Mouse (Mus musculus) cerebellum, adult 11-12 months (tissue): ENCODE measurements around the gene Upf1.

ENCODE experiments used
- DNase-seq: peaks from one replicate; pipeline ENCODE4 v3.0.0; 2022

Gene Upf1

DNA sequence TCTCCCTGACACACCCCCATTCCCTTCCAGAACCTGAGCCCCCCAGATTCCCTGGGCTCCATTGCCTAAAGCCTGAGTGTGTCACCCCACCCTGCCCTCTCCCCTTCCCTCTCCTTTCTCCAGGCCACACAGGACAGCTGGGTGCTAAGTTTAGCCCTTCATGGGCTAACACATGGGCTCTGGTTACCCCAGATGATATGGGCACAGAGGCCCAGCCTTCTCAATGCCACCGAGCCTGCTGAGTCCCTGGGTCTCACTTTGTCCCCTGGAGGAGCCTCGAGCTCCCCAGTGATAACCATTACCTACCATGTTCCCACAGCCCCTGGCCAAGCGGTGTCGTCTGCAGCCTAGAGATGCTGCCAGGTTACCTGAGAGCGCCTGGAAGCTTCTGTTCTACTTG lies 35.2 kb downstream of the Upf1 start:
- DNase-seq: no peak

DNA sequence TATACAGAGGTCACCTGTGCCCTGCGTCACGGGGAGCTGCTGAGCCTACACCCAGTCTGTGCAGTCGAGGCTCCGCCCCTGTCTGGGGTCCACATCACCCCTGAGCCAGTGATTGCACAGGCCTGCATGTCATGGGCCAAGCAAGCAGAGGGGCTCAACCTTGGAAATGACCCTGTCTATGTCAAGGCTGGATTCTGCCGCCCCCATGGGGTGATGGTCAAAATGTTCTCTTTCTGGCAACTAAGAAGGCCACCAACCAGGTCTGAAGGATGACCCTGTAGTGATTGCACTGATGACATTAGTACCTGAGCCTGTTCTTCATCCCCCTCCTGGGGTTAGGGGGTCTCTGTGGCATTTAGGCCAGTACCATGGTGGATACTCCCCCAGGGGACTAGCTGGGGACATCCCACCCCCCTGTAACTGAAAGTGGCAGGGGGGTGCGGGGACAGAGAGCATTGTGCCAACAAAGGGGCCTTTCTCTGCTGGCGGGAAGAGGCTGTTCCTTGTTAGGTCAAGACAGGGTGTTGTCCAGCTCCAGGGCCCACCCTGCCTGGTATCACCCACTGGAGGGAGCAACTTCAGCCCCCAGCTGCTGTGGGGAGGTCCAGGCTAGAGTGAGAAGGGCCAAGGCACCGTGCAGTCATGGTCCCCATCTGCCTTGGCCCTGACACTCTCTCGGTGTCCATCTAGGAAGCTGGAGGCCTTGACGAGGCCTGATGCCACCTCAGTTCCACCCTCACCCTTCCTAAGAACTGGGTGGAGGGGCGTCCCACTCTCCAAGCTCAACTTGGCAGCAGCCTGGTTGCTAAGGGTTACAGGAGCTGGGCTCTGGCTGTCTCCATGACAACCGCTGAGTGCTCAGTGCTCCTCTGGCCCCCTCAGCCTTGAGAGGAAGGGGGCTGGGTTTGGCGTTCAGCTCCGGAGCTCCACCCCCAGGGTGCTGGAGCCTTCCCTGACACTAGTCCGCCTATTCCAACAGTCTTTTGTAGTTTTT lies 36.3 kb downstream of the Upf1 start:
- DNase-seq: peak; percentile 69

DNA sequence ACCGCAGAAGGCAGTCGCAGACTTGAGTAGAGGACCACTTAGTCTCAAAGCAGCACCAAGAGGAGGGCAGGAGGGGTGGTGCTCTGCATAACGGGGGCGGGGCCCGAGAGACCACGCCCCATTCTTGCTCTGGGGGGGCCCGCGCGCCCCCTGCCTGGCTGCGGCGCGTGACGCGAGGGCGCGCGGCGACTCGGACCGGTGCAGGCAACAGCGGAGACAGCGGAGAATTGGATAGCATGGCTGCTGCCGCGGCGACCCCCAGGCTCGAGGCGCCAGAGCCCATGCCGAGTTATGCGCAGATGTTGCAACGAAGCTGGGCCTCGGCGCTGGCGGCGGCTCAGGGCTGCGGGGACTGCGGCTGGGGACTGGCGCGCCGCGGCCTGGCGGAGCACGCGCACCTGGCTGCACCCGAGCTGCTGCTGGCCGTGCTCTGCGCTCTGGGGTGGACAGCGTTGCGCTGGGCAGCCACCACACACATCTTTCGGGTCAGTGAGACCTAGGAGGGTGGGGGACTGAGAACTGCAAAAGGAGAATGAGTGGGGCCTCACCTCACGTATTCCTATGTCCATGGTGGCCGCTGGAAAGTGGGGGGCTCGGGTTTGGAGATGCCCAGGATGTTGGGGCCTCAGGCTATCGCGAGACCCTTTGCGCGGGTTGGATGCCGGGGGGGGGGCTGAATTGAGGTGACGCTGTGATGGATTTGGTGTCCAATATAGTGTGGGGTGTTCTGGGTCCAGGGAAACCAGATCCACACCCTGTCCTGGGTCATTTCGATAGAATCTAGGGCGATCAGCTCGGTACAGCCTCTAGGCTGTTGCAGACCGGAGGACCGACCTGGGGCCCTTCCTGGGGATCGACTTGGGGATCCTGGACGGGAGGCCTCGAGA lies 37.2 kb downstream of the Upf1 start, which contains the start of gene Cers1:
Cers1 (plus strand) TSS at position 152 of the 887 bp plus-strand sequence.
- DNase-seq: peak; percentile 81

DNA sequence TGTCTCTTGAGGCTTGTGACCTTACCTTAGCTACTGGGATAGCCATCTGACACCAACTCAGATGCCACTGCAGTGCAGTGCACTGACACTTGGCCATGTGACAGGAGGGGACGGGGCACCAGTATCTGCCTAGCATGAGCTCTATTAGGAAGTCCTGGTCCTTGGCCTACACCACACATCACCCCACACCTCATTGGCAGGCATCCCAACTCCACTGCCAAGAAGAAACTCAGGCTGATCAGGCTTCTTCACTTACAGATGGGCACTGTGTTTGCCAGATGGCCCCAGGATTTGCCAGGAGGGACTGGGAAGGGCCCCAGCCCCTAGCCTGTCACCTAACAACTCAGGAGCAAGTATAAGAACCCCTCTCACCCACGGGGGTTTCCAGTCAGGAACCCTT lies 39.7 kb downstream of the Upf1 start:
- DNase-seq: peak; percentile 66

DNA sequence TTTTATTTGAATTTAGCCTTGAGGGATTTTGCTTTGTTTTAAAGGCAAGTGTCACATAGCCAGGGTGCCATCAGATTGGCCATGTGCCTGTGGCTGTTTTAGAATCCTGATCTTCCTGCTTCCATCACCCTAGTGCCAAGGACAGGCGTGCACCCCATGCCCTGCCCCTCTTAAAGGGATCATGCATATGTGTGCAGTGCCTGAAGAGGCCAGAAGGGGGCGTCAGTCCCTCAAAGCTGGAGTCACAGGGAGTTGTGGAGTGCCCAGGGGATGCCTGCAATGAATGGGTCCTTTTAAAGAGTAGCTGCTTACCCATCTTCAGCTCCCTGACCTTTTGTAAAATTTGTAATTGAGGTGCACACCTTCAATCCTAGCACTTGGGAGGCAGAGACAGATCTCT lies 43.8 kb downstream of the Upf1 start:
- no peak for DNase-seq

DNA sequence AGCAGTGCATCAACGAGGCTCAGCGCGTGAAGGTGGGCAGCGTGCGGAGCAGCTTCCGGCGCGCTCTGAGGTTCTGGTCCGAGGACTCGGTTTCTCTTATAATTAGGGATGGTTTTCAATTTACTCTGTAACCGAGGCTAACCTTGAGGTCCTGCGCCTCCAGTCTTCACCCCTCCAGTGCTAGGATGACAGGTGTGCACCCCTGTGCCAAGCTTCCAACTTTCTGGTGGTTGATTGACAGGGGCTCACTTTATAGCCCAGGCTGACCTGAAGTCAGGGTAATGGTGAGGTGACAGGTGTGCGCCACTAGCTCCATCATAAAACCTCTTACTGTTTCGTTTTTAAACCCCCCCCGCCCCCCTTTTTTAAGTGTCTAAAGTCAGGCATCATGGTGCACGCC lies 50.2 kb downstream of the Upf1 start:
- no peak for DNase-seq

DNA sequence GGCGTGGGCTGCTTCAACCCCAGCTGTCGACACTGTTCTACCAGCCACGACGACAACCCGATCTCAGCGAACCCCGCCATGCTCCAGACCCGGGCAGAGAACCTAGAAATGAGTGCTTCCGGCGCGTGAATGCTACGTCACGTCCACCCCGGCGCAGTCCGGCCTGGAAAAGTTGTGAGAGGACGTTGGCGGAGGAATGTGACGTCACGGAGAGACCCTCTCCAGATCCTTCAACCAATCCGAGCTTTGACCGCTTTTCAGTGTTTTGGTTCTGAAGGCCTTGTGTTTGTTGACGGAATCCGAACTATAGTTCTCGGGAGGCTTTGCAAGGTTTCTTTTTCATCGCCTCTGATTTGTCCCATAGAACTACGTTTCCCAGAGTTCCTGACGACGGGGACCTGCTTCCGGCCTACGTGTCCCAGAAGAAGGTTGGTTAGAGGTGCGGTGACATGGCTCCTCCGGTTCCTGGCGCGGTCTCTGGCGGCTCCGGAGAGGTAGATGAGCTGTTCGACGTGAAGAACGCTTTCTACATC lies 50.7 kb downstream of the Upf1 start, which contains the start of the genes Ddx49 and Cope:
Ddx49 (minus strand) TSS at position 132 of the 533 bp plus-strand sequence.
Cope (plus strand) TSS at position 161 of the 533 bp plus-strand sequence.
- peak; percentile 91 for DNase-seq

DNA sequence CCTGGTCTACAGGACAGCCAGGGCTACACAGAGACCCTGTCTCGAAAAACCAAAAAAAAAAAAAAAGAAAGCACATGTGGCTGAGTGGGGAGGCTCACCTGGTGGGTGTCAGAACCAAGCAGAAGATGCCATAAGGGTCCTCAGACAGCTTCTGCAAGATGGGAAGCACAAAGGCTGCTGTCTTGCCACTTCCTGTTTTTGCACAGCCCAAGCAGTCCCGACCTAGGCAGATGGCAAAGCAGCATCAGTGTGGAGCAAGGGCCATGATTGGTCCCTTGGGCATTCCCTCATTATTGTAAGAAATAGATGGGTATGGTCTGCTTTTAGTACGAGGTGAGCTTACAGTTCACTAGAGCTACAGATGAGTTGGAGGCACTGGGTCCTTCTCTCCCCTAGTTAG lies 52.2 kb downstream of the Upf1 start:
- no peak for DNase-seq

DNA sequence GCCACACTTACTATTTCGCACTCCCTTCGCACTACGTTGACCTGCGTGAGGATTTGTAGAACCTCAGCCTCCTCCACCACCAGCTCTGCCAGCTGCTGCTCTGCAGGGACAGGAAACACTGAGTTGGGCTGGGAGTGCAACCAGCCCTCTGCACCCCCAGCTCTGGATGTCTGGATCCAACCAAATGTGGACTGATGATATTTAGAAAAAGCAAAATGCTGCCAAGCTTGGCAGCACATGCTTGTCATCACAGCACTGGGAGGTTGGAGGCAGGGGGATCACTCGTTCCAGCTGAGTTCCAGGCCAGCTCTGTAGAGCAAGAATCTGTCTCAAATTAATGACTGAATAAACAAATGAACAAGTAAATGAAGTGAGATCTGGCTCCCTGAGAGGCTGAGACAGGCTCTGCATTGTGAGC lies 59.1 kb downstream of the Upf1 start:
- no peak for DNase-seq

DNA sequence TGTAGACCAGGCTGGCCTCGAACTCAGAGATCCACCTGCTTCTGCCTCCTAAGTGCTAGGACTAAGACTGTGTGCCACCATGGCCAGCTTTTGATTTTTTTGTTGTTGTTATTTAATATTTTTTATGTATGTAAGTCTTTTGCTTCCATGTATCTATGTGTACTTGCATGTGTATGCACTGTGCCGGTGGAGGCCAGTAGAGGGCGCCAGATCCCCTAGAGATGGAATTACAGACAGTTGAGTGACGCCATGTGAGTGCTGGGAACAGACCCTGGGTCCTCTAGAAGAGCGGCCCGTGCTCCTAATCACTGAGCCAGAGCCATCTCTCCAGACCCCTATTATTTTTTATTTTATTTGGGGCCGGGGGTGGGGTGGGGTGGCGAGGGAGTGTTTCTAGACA lies 66.3 kb downstream of the Upf1 start:
- no peak for DNase-seq

DNA sequence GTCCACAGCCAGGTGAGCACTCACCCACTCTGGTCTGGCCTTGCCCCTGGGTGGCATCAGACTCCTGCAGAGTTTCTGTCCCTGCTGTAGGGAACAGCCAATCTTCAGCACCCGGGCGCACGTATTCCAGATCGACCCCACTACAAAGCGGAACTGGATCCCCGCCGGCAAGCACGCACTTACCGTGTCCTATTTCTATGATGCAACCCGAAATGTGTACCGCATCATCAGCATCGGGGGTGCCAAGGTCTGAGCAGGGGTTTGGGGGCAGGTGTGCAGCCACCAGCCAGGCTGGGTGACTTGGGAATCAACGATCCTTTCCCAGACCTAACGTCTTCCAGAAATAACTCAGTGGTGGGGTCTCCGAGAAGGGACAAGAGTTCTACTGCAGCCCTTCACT lies 67.8 kb downstream of the Upf1 start:
- DNase-seq: no peak

DNA sequence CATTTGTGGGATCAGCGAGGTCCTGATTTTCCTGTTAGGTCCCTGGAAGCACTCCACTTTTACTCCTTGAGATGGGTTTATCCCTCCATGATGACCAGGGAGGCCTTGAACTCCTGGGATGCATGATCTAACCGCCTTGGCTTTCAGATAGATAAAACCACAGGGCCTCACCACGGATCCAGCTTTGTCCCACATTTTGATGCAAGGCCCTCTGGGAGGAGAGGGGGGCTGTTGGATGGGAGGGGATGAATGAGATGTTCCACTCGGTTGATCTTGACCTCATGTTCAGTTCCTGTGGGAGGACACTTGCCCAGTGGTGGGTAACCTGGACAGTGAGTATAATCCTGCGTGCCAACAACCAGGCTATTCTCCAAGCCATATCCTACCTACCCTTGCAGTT lies 68.7 kb downstream of the Upf1 start:
- no peak for DNase-seq

DNA sequence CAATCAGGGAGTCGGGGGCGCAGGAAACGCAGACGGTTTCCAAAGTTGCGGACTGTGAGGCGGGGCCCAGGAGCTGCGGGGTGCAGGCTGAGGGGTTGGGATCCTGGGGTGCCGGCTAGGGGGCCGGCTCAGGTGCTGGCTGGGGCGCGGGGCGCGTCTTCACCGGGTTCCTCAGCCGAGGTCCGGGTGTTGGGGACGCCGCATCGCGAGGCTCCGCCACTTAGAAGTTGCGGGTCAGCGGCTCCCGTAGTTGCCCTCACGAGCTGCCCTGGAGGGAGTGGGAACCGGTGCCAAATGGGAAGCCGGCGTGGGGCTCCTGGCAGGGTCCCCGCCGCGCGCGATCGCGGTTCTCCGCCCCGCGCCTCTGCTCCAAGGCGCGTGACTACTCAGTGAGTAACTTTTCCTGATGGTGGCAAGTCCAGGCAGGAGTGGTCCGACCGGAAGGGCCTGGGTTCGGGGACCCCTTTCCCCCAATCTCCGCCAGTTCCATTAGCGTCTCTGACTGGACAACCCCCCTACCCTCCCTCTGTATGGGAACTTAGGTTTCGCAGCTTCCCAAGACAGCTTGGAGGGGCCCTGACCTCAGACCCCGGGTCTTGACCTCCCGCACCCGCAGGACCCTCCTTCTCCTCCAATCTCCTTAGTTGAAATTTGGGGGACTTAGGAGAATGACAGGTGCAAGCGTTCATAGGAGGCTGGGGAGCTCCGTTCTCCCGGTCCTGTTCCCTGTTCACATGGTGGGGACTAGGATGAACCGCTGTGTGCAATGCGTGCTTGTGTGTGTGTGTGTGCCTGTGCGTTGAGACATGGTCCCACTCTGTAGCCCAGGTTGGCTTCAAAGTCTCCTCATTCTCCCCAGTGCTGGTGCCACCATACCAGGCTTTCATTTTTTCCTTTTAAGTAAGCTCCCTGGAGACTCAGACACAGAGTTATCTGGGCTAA lies 69.7 kb downstream of the Upf1 start:
- no peak for DNase-seq

DNA sequence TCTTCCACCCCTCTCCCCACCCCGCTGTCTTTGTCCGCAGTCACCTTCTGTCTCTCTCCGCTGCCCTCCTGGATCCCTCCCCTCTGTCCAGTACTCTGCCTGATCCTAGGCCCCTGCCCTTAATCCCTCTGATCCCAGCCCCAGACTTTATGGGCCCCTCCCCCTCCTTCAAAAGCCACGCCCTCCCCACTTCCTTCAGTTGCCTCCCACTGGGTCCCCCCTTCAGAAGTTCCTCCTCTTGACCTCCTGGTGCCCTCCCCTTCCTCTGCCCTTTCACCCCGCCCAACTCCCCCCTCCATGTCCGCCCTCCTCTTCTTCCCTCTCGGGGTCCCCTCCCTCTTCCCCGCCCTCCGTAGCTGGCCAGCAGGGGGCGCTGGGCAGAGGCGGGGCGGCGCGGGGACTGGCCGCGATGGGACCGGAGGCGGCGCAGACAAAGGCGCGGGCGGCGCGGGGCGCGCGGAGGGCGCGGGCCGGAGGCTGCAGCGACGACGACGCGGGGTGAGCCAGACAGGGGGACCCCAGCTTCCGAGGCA lies 70.4 kb downstream of the Upf1 start, which contains the start of gene Homer3:
Homer3 (plus strand) TSS at position 225 of the 533 bp plus-strand sequence.
- peak; percentile 60 for DNase-seq
